Mouse (Mus musculus) hindbrain, embryonic 16.5 days (tissue): Measurements from ENCODE around the gene Zfp787. TPM values are rescaled to one million over a fixed set of nuclear protein-coding genes. Genes with fewer than 3 reads are reported as not detected.

Source experiments
- ATAC-seq: fragments of 200-750 bp; cut with Nextera tagmentation; 2 replicates; pipeline ENCODE4 v1.8.0; 2017; ENCODE audit warnings: moderate TSS enrichment, moderate library complexity
- H3K27ac ChIP-seq: fragments of 300-500 bp; sonication (generic); 2 replicates; pipeline ENCODE4 v1.5.1; 2014; ENCODE audit warnings: low read depth, mild to moderate bottlenecking, control low read depth, low read length, moderate library complexity
- H3K27me3 ChIP-seq: fragments of 300-500 bp; sonication (generic); replicated peaks from 2 replicates; pipeline ENCODE4 v1.6.1; 2014; ENCODE audit warnings: low read length; ENCODE audit not compliant: control insufficient read depth, insufficient read depth
- H3K36me3 ChIP-seq: fragments of 300-500 bp; sonication (generic); 2 replicates; pipeline ENCODE4 v1.6.1; 2014; ENCODE audit warnings: mild to moderate bottlenecking, low read length, moderate library complexity, mixed read lengths; ENCODE audit not compliant: control insufficient read depth, insufficient read depth
- H3K4me1 ChIP-seq: fragments of 300-500 bp; sonication (generic); 2 replicates; pipeline ENCODE4 v1.6.1; 2014; ENCODE audit warnings: low read depth, low read length; ENCODE audit not compliant: control insufficient read depth, insufficient read depth
- H3K4me2 ChIP-seq: fragments of 300-500 bp; sonication (generic); 2 replicates; pipeline ENCODE4 v1.6.1; 2014; ENCODE audit warnings: mild to moderate bottlenecking, low read length, control low read depth, moderate library complexity
- H3K4me3 ChIP-seq: fragments of 300-500 bp; sonication (generic); 2 replicates; pipeline ENCODE4 v1.5.1; 2014; ENCODE audit warnings: mild to moderate bottlenecking, low read length, control low read depth, moderate library complexity
- H3K9ac ChIP-seq: fragments of 300-500 bp; sonication (generic); 2 replicates; pipeline ENCODE4 v1.6.1; 2014; ENCODE audit warnings: low read depth, mild to moderate bottlenecking, control low read depth, low read length, moderate library complexity
- H3K9me3 ChIP-seq: fragments of 300-500 bp; sonication (generic); 2 replicates; pipeline ENCODE4 v1.6.1; 2014; ENCODE audit warnings: mild to moderate bottlenecking, low read length, moderate library complexity; ENCODE audit not compliant: control insufficient read depth
- WGBS: fragments of 180-500 bp; shearing (Covaris S2); extraction: QIAGEN DNeasy Blood & Tissue Kit; methylation state at CpG from one replicate; pipeline ENCODE4 v1.1.7; 2014; 5-methylcytosine and 5-hydroxymethylcytosine counted together
- polyA plus RNA-seq: library from polyadenylated mRNA; unstranded; fragments of >200 nt; fragmentation: Nextera tagmentation; extraction: Ambion mirVana; gene quantifications from 2 replicates; pipeline ENCODE4 v1.2.1, GENCODE M21; 2015

Zfp787 gene
- polyA plus RNA-seq, 1 experiment from 2014 or later = 24.3 TPM

DNA sequence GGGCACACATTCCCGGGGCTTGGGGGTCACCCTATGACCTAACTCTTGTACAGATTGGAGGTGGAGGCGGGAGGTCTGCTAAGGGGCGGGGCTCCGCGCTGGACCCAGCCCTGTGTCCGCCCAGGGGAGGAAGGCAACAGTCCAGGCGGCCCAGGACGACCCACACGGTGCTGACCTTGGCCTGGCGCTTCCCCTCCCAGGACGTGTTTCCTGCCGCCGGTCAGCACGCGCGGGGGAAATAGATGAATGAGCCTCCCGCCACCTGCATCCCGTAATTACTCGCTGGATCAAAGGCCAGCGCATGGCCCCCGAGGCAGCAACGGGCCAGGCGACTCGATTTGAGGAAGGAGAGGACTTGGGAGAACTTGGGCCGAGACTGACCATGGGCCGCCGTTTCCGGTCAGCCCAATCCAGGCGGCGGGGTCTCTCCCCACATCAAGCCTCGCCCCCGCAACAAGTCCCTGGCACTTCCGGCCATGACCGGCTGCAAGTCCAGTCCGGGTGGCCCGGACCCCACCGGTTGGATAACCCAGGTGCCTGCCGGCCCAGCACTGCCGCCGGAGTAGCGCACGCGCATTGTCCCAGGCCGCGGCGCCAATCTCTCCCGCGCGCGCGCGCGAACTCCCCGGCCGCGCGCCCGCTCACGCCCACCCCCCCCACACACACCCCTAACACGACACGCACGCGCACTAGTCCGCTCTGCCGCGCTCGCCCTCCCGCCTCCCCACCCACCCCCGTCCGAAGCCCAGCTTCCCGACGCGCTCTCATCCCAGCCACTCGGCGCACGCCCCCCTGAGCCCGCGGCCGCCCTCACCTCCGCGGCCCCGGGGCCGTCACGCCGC lies 545 bp downstream of the Zfp787 start:
- H3K36me3 ChIP-seq = no peaks in the 10 kb centered on the region
- H3K27me3 ChIP-seq = no peaks in the 10 kb centered on the region
- peaks cover 30% of the 10 kb centered on the region for H3K4me1 ChIP-seq
- no peaks in the 10 kb centered on the region for H3K9me3 ChIP-seq
- WGBS = 1% methylated on average over 66 of the region's 85 CpGs
- H3K4me3 ChIP-seq = peak overlapping the region; percentile 79
- H3K4me2 ChIP-seq = peak overlapping the region; percentile 95
- H3K9ac ChIP-seq = peak overlapping the region; percentile 88
- peak; percentile 75 for ATAC-seq
- H3K27ac ChIP-seq = peak overlapping the region; percentile 98

DNA sequence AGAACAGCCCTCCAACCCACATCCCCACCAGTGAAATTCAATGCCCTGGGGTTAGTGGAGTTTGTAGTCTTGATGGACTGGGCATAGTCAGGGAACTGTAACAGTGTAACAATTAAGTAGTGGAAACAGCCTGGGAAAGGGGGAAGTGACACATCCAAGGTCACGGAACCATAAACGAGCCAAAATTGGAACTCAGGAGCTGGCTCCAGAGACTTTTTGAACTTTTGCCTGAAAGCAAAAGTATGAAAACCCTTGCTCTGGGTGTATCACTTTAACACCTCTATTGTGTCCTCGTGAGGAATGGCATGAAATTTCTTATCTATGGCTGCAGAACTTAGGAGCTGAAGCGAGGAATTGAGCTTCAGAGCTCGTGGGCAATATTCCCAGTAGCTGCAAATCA lies 1.6 kb downstream of the Zfp787 start:
- H3K4me1 ChIP-seq = peaks cover 30% of the 10 kb centered on the region
- H3K9ac ChIP-seq = peak overlapping the region; percentile 88; the same call in 1 of the 2 replicates
- no peak for ATAC-seq
- H3K9me3 ChIP-seq = no peaks in the 10 kb centered on the region
- H3K27me3 ChIP-seq = no peaks in the 10 kb centered on the region
- no peaks in the 10 kb centered on the region for H3K36me3 ChIP-seq
- WGBS = 75% methylated on average over 5 of the region's 5 CpGs
- H3K4me3 ChIP-seq = peak overlapping the region; percentile 79; the same call in 1 of the 2 replicates
- no peak overlapping the region for H3K27ac ChIP-seq
- peak overlapping the region; percentile 95 for H3K4me2 ChIP-seq

DNA sequence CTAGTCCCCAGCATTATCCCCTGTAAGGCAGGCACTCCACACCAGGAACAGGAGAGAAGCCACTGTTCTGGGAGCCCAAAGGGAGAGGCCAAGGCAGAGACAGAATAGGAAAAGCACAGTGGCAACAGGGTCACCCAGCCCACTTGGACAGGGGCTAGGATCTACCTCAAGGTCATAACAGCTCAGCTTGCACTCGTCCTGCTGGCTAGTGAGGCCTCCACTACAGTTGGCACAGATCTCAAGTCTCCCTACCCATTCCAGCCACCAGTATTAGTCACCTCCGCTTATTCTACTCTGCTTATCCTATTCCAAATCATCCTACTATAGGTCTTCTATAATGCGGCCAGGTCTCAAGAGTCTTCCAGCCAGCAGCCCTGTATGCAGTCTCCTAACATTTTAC lies 2.7 kb downstream of the Zfp787 start:
- Histone ChIP-seq H3K9me3 (no peaks in the 10 kb centered on the region), H3K27ac (no peak overlapping the region), H3K27me3 (no peaks in the 10 kb centered on the region), H3K4me3 (no peak overlapping the region), H3K36me3 (no peaks in the 10 kb centered on the region), H3K9ac (no peak overlapping the region), H3K4me1 (peaks cover 30% of the 10 kb centered on the region), H3K4me2 (no peak overlapping the region)
- no peak for ATAC-seq
- WGBS = 92% methylated on average over 3 of the region's 3 CpGs

DNA sequence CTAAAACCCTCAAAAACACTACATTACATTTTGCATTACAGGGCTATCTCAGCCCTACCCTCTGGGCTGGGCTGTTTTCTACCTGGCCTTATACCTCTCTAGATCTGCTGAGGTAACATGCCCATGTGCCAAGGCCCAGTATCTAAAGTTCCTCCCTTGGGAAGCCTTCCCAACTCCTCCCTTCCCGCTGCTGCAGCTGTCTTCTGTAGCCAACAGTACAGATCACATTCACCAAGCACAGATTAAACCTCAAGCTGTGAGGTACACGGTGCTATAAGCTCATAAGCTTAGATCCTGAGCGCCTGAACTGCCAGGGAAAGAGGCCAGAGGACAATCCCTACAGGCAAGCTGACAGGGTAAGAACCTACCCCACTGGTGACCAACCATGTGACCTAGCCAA lies 3.8 kb downstream of the Zfp787 start:
- H3K4me1 ChIP-seq = peaks cover 33% of the 10 kb centered on the region
- no peak overlapping the region for H3K4me2 ChIP-seq
- H3K27me3 ChIP-seq = no peaks in the 10 kb centered on the region
- no peak overlapping the region for H3K4me3 ChIP-seq
- no peak overlapping the region for H3K27ac ChIP-seq
- no peak for ATAC-seq
- H3K36me3 ChIP-seq = no peaks in the 10 kb centered on the region
- WGBS = 72% methylated on average over 3 of the region's 3 CpGs
- H3K9me3 ChIP-seq = no peaks in the 10 kb centered on the region
- H3K9ac ChIP-seq = no peak overlapping the region

DNA sequence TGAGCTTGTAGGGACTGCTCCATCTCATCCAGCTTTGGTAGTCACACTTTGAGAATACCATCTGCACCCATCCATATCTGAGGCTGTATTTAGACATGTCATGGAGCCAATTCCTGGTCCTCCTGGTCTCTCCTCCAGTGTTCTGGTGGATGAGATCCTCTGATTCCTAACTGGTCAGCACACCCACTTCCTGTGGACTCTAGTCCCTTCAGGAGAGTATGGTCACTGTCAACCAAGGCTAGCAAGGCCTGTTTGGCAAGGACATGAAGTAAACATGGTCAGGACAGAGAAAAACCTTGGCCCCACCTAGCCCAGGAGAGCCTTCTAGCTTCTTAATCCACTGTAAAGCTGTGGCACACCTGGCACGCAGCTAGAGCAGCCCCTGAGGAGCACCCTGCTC lies 4.5 kb downstream of the Zfp787 start:
- no peak for ATAC-seq
- Histone ChIP-seq H3K27ac (no peak overlapping the region), H3K4me2 (no peak overlapping the region), H3K36me3 (no peaks in the 10 kb centered on the region), H3K4me3 (no peak overlapping the region), H3K9me3 (no peaks in the 10 kb centered on the region), H3K4me1 (peaks cover 27% of the 10 kb centered on the region), H3K9ac (no peak overlapping the region), H3K27me3 (no peaks in the 10 kb centered on the region)
- 87% methylated on average over 1 of the region's 1 CpGs for WGBS

DNA sequence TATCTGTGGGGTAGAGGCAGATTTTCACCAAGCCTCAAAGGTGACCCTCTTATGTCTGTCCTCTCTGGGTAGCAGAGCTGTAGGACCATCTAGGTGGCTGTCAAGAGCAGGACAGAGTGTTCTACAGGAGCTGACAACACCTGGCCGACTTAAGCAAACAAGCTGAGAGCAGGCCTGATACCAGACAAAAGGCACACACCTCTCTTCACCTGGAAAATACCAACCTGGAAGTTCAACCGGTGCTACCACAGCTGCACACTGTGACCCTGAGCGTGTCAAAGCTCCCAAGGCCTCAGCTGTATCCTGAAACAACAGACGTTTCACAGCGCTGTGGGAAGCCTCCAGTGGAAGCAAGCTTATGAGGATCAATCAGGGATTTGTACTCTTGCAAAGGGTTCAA lies 8.1 kb downstream of the Zfp787 start:
- Histone ChIP-seq H3K27ac (no peak overlapping the region), H3K27me3 (no peaks in the 10 kb centered on the region), H3K9ac (no peak overlapping the region), H3K36me3 (no peaks in the 10 kb centered on the region), H3K4me1 (peaks cover 10% of the 10 kb centered on the region), H3K4me3 (no peak overlapping the region), H3K4me2 (no peak overlapping the region), H3K9me3 (no peaks in the 10 kb centered on the region)
- ATAC-seq = no peak
- WGBS = 80% methylated on average over 5 of the region's 5 CpGs

DNA sequence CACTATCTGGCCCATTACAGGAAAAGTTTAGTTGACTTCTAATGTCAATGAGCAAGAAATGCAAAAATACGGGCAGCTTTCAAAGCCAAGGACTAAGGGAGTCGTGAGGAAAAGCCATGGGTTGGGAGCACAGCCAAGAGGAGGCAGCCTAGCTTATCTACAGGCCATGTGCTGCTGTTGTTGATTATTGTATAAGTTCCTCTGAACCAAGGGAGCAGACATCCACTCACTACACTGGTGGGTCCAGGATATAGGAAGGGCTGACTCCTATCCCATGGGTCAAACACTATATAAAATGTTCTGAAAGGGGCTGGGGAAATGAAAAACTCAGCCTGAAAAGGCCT lies 8.8 kb downstream of the Zfp787 start:
- Histone ChIP-seq H3K4me2 (no peak overlapping the region), H3K4me1 (peaks cover 7% of the 10 kb centered on the region), H3K4me3 (no peak overlapping the region), H3K36me3 (no peaks in the 10 kb centered on the region; the same call in 1 of the 2 replicates), H3K27ac (no peak overlapping the region), H3K9ac (no peak overlapping the region), H3K9me3 (no peaks in the 10 kb centered on the region), H3K27me3 (no peaks in the 10 kb centered on the region)
- ATAC-seq = no peak
- WGBS = 65% methylated on average over 2 of the region's 2 CpGs

DNA sequence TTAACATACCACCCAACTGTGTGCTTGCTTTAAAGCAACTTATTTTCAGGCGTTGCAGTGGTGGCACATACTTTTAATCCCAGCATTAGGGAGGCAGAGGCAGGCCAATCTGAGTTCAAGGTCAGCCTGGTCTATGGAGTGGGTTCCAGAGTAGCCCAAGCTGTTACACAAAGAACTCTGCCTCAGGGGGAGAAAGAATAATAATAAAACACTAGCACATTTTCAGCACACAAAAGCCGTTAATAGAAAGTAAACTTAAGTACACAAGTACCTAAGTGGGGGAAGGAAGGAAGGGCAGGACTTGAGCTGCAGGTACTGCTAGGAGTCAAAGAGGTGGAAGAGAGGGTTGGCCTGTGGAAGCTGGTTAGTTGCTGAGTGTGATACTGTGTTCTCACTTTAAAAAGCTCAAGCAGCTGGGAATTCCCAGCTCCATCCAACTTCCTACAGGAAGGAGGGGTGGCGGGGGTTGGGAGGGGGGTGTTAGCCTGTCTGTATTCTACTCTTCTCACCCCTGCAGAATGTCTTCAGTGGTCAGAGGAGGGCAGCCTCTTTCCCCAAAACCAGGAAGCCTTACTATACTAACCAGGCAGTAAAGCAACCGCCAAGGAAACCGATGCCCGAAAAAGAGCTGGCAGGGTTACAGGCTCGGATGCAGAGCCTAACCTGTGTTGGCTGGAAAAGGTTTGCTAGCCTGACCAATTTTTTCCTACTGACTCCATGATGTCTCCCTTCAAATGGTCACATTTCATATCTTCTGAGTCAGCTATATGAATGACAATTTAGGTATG lies 9.4 kb downstream of the Zfp787 start:
- Histone ChIP-seq H3K9me3 (no peaks in the 10 kb centered on the region), H3K27me3 (no peaks in the 10 kb centered on the region), H3K36me3 (no peaks in the 10 kb centered on the region; the same call in 1 of the 2 replicates), H3K9ac (no peak overlapping the region), H3K4me2 (no peak overlapping the region), H3K4me3 (no peak overlapping the region), H3K27ac (0 out of 2 replicates have a peak overlapping the region, but pooled peaks have one; percentile 30), H3K4me1 (peaks cover 5% of the 10 kb centered on the region)
- ATAC-seq = no peak
- 76% methylated on average over 7 of the region's 7 CpGs for WGBS
